Mouse (Mus musculus): ENCODE measurements around the gene Asprv1.

GRCm38 (mm10) chr6:86583601-86584215 is 44.3 kb upstream of the Asprv1 start:
- TF ChIP-seq CTCF (IDR thresholded peaks at IDR 0.05; ENCODE audit: borderline replicate concordance, extremely low read depth, insufficient read depth, insufficient read length) (no peak), POLR2A (IDR thresholded peaks at IDR 0.05; ENCODE audit: borderline replicate concordance, extremely low read depth, insufficient read depth, insufficient read length, poor library complexity, severe bottlenecking) (no peak)
